9 mouse cellular contexts compared by ENCODE assay signal in the genomic region with DNA sequence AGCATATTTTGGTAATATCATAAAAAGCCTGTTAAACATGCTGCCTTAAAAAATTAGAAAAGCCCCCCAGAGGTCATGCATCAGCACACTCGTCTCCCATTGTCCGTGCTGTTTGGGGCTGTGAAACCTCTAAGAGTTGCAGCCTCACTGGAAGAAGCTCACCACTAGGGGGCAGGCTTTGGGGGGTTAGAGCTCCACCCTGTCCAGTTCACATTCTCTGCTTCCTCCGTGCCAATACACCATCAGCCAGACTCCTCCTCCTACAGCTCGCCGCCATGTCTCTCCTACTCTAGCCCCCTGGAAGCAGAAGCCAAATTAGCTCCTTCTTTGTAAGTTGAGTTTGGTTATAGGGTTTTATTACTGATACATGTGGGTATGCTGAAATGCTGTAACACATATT. TPM values are rescaled to one million over a fixed set of nuclear protein-coding genes. Genes with fewer than 3 reads are reported as not detected.
DNase-seq lines count a peak whose midpoint lies in the region; ATAC-seq and TF ChIP-seq lines count a peak whose summit lies in the region.
"Had no signal": no experiment of that assay in that cellular context is flagged by ENCODE, and none has a peak within 500 bp of the region (broad histone marks: within the 10 kb centered on the region; RNA-seq: fewer than 3 reads in every experiment).

No protein-coding gene starts in this region.

- no peaks in the 10 kb centered on the region for H3K79me2 ChIP-seq in C2C12 (ENCODE audit: control insufficient read depth, insufficient read depth)

- no peaks in the 10 kb centered on the region for H3K4me1 ChIP-seq in heart, embryonic 11.5 days (ENCODE audit: control insufficient read depth, insufficient read depth, low read length)
- no peaks in the 10 kb centered on the region for H3K4me1 ChIP-seq in limb, embryonic 12.5 days (replicated peaks)
- H3K4me1 ChIP-seq: lung, embryonic 15.5 days had no signal

- peak; percentile 21 for TF ChIP-seq CTCF in C2C12 (IDR thresholded peaks at IDR 0.05; ENCODE audit: control insufficient read depth, insufficient read depth, insufficient read length)

- no peak overlapping the region for H3K9ac ChIP-seq in heart, embryonic 11.5 days (ENCODE audit: low read depth, low read length)
- no peak overlapping the region for H3K9ac ChIP-seq in limb, embryonic 12.5 days (replicated peaks)
- H3K9ac ChIP-seq: lung, embryonic 15.5 days had no signal

- H3ac ChIP-seq in C2C12 (ENCODE audit: control insufficient read depth, insufficient read length, low read depth) = no peak overlapping the region

- ATAC-seq in heart, embryonic 11.5 days (replicated peaks; ENCODE audit: insufficient number of reproducible peaks, low FRiP score, low TSS enrichment) = no peak
- ATAC-seq in limb, embryonic 12.5 days (ENCODE audit: insufficient number of reproducible peaks, insufficient read depth, low FRiP score, low TSS enrichment, low read depth) = peak; percentile 66; the same call in 1 of the 2 replicates
- peak; percentile 43; the same call in 1 of the 2 replicates for ATAC-seq in monocyte, adult 5-6 weeks (replicated peaks; ENCODE audit: insufficient number of reproducible peaks, low FRiP score, low TSS enrichment, poor library complexity, severe bottlenecking)

- no peaks in the 10 kb centered on the region for H3K36me3 ChIP-seq in heart, embryonic 11.5 days (ENCODE audit: control insufficient read depth, insufficient read depth, low read length)
- H3K36me3 ChIP-seq in C2C12 (ENCODE audit: control insufficient read depth, insufficient read depth) = no peaks in the 10 kb centered on the region
- no peaks in the 10 kb centered on the region for H3K36me3 ChIP-seq in limb, embryonic 12.5 days
- H3K36me3 ChIP-seq: lung, embryonic 15.5 days had no signal

- H3K27me3 ChIP-seq in heart, embryonic 11.5 days (ENCODE audit: control insufficient read depth, insufficient read depth, low read length) = no peaks in the 10 kb centered on the region
- H3K27me3 ChIP-seq in C2C12 (ENCODE audit: control insufficient read depth, insufficient read depth, insufficient read length) = no peaks in the 10 kb centered on the region
- no peaks in the 10 kb centered on the region for H3K27me3 ChIP-seq in limb, embryonic 12.5 days
- H3K27me3 ChIP-seq: lung, embryonic 15.5 days had no signal

- H3K4me2 ChIP-seq in heart, embryonic 11.5 days = no peak overlapping the region
- no peak overlapping the region for H3K4me2 ChIP-seq in limb, embryonic 12.5 days
- H3K4me2 ChIP-seq: lung, embryonic 15.5 days had no signal

- WGBS in heart, embryonic 11.5 days (ENCODE audit: insufficient replicate concordance) = 60% methylated on average over 5 of the region's 5 CpGs
- WGBS in limb, embryonic 12.5 days = 44% methylated on average over 5 of the region's 5 CpGs

- H3K79me3 ChIP-seq in C2C12 (ENCODE audit: low read depth) = no peaks in the 10 kb centered on the region

- no peak overlapping the region for H3K27ac ChIP-seq in heart, embryonic 11.5 days (ENCODE audit: low read depth, low read length)
- no peak overlapping the region for H3K27ac ChIP-seq in limb, embryonic 12.5 days
- H3K27ac ChIP-seq: lung, embryonic 15.5 days had no signal

- H3K9me3 ChIP-seq in heart, embryonic 11.5 days (replicated peaks; ENCODE audit: control insufficient read depth, low read length) = no peaks in the 10 kb centered on the region
- H3K9me3 ChIP-seq in limb, embryonic 12.5 days = no peaks in the 10 kb centered on the region
- H3K9me3 ChIP-seq: lung, embryonic 15.5 days had no signal

- peak; percentile 44 to 55 for DNase-seq in heart, adult 18-20 months
- peak; percentile 91 for DNase-seq in adrenal gland, postnatal 14 days
- peak; percentile 59 for DNase-seq in forelimb bud, embryonic 11.5 days (ENCODE audit: low read depth, low spot score)
- DNase-seq in thymus, postnatal 14 days = peak; percentile 74

- no peak overlapping the region for H3K4me3 ChIP-seq in heart, embryonic 11.5 days (ENCODE audit: low read depth, low read length)
- no peak overlapping the region for H3K4me3 ChIP-seq in C2C12 (ENCODE audit: insufficient read depth, poor library complexity, severe bottlenecking)
- H3K4me3 ChIP-seq in limb, embryonic 12.5 days (replicated peaks) = no peak overlapping the region
- H3K4me3 ChIP-seq: lung, embryonic 15.5 days had no signal

TF ChIP-seq in C2C12, 6 proteins besides CTCF, POLR2A, EP300 and RAD21:
- TF ChIP-seq FOSL1 (IDR thresholded peaks at IDR 0.05; ENCODE audit: insufficient read depth, low read length, poor library complexity, severe bottlenecking) (no peak), MAX (IDR thresholded peaks at IDR 0.05) (no peak), USF1 (IDR thresholded peaks at IDR 0.05; ENCODE audit: low read depth) (no peak), MYOG (IDR thresholded peaks at IDR 0.05; ENCODE audit: control insufficient read depth, extremely low read depth, insufficient read length) (no peak), MYOD1 (IDR thresholded peaks at IDR 0.05; ENCODE audit: control insufficient read depth, insufficient read length, low read depth) (no peak), CEBPB (IDR thresholded peaks at IDR 0.05; ENCODE audit: low read depth) (no peak)

RNA-seq across cellular contexts. Expression of a gene that starts 14.3 kb away (rescaled TPM):
- 10 to 100 TPM; 11.8 to 14.6 TPM for total RNA-seq in heart, adult 18-20 months (2021)
- 50.5 and 51.0 TPM in 2 replicates for polyA plus RNA-seq in heart, embryonic 11.5 days (2014; fragmentation: Nextera tagmentation; extraction: Ambion mirVana)
- polyA plus RNA-seq in C2C12 (2012; fragmentation: generic; extraction: Trizol) = 18.4 TPM
- total RNA-seq in adrenal gland, postnatal 14 days (2021) = 35.7 and 40.5 TPM in 2 replicates
- 46.6 and 49.9 TPM in 2 replicates for polyA plus RNA-seq in limb, embryonic 12.5 days (2016; fragmentation: Nextera tagmentation; extraction: Ambion mirVana)
- 10.5 to 24.0 TPM (median 22.2 TPM) in 3 replicates for total RNA-seq in monocyte, adult 5-6 weeks (2017)

RNA-seq across cellular contexts. Expression of a gene that starts 28.5 kb away (rescaled TPM):
- total RNA-seq in heart, adult 18-20 months (2021) = under 1 TPM in 1 of 2 experiments, not detected in 1; 0.72 TPM
- 0.14 TPM in 1 of 2 replicates, not detected in the other for polyA plus RNA-seq in heart, embryonic 11.5 days (2014; fragmentation: Nextera tagmentation; extraction: Ambion mirVana)
- polyA plus RNA-seq in C2C12 (2012; fragmentation: generic; extraction: Trizol) = 0.04 TPM
- 0.41 and 1.2 TPM in 2 replicates for total RNA-seq in adrenal gland, postnatal 14 days (2021)
- 0.20 and 0.26 TPM in 2 replicates for polyA plus RNA-seq in limb, embryonic 12.5 days (2016; fragmentation: Nextera tagmentation; extraction: Ambion mirVana)
- total RNA-seq in monocyte, adult 5-6 weeks (2017) = 0.87 to 2.0 TPM (median 0.96 TPM) in 3 replicates

RNA-seq across cellular contexts. Expression of a gene that starts 54.5 kb away (rescaled TPM):
- not detected for total RNA-seq in heart, adult 18-20 months (2021)
- not detected in 2 replicates for polyA plus RNA-seq in heart, embryonic 11.5 days (2014; fragmentation: Nextera tagmentation; extraction: Ambion mirVana)
- not detected for polyA plus RNA-seq in C2C12 (2012; fragmentation: generic; extraction: Trizol)
- not detected in 2 replicates for total RNA-seq in adrenal gland, postnatal 14 days (2021)
- polyA plus RNA-seq in limb, embryonic 12.5 days (2016; fragmentation: Nextera tagmentation; extraction: Ambion mirVana) = not detected in 2 replicates
- total RNA-seq in monocyte, adult 5-6 weeks (2017) = not detected in 3 replicates
- polyA plus RNA-seq: lung, embryonic 15.5 days had no signal
